Mouse (Mus musculus) embryonic fibroblast, embryonic 13.5 days (primary cell): ENCODE measurements around the gene Timp1.

Experiments
- CTCF ChIP-seq: IDR thresholded peaks from 2 replicates; pipeline ENCODE4 v1.5.1; 2011; ENCODE audit warnings: mild to moderate bottlenecking, control low read depth, low read length, moderate library complexity, borderline replicate concordance; ENCODE audit not compliant: insufficient read depth
- POLR2A ChIP-seq: IDR thresholded peaks from 2 replicates; pipeline ENCODE4 v1.6.1; 2011; ENCODE audit warnings: low read depth, mild to moderate bottlenecking, control low read depth, low read length, moderate library complexity

- TF ChIP-seq CTCF, result no peak
- TF ChIP-seq POLR2A, result no peak
These were observed 53.5 kb downstream of the Timp1 start for GRCm38 (mm10) chrX:20923506-20923905.
